Mouse (Mus musculus): ENCODE data around the gene Rpl13a.
A peak's percentile ranks its signal among the peaks of the same experiment; 100 is the strongest.
"Not testable (repeated sequence)": the region's sequence is repeated elsewhere in the genome, so short reads cannot be mapped to it uniquely, and the experiment has no call there.

DNA sequence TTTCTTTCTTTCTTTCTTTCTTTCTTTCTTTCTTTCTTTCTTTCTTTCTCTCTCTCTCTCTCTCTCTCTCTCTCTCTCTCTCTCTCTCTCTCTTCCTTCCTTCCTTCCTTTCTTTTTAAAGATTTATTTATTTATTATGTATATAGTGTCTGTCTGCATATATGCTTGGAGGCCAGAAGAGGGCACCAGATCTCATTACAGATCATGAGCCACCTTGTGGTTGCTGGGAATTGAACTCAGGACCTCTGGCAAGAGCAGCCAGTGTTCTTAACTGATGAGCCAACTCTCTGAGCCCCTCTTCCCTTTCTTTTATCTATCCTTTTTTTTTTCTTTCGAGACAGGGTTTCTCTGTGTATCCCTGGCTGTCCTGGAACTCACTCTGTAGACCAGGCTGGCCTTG is 45.2 kb upstream of the Rpl13a start:
- peak; percentile 13; the same call in 1 of the 2 replicates for TF ChIP-seq CTCF (conservative IDR thresholded peaks at IDR 0.05; ENCODE audit: low read length)
- TF ChIP-seq NANOG, POU5F1 (IDR thresholded peaks at IDR 0.05; ENCODE audit: borderline replicate concordance, low read length): not testable (repeated sequence)
